Mouse (Mus musculus) cerebellum, adult 2 months (tissue): Measurements from ENCODE around the gene Hba-x.

ENCODE experiments used
- CTCF ChIP-seq: fragments of 200-500 bp; IDR thresholded peaks from 2 replicates; pipeline ENCODE4 v1.5.1; 2011; ENCODE audit warnings: low read depth, mild to moderate bottlenecking, control low read depth, low read length, moderate library complexity, borderline replicate concordance; ENCODE audit not compliant: insufficient read depth
- POLR2A ChIP-seq: fragments of 200-500 bp; IDR thresholded peaks from 2 replicates; pipeline ENCODE4 v1.6.1; 2011; ENCODE audit warnings: low read length, control low read depth, borderline replicate concordance; ENCODE audit not compliant: insufficient read depth

DNA sequence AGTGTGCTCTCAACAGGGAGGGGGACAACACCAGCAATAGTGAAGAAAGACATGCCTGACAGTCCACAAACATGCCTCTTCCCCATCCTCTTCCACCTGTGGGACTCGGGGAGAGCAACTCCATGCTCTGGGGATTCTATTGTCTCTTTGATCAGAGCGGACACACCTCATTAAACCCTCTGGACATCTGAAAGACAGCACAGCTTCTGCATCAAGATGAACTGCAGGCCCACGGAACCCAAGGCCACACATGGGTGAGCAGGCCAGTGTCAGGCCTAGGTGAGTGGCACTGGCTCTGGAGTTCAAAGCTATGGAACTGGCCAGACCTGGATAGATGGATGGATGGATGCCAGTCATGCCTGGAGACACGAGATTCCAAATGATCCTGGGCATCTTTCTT, 33.2 kb downstream of the Hba-x start:
- no peak for TF ChIP-seq POLR2A
- TF ChIP-seq CTCF, result no peak
